Mouse (Mus musculus) limb, embryonic 14.5 days (tissue): ENCODE measurements around the gene Ufc1. TPM values are rescaled to one million over a fixed set of nuclear protein-coding genes. Genes with fewer than 3 reads are reported as not detected.

ENCODE experiments used
- ATAC-seq: fragments of 200-750 bp; cut with Nextera tagmentation; 2 replicates; pipeline ENCODE4 v1.8.0; 2017; ENCODE audit warnings: low read depth, moderate number of reproducible peaks, moderate TSS enrichment; ENCODE audit not compliant: low FRiP score
- DNase-seq: peaks from one replicate; pipeline ENCODE4 v3.0.0-alpha.2; 2015; ENCODE audit warnings: low spot score
- H3K27ac ChIP-seq: fragments of 300-500 bp; sonication (generic); replicated peaks from 2 replicates; pipeline ENCODE4 v1.5.1; 2014; ENCODE audit warnings: low read depth, mild to moderate bottlenecking, low read length, moderate library complexity, mixed read lengths
- H3K27me3 ChIP-seq: fragments of 300-500 bp; sonication (generic); 2 replicates; pipeline ENCODE4 v1.6.1; 2014; ENCODE audit warnings: low read length, mixed read lengths; ENCODE audit not compliant: control insufficient read depth, insufficient read depth
- H3K36me3 ChIP-seq: fragments of 300-500 bp; sonication (generic); 2 replicates; pipeline ENCODE4 v1.6.1; 2014; ENCODE audit warnings: mild to moderate bottlenecking, low read length, moderate library complexity, mixed read lengths; ENCODE audit not compliant: control insufficient read depth, insufficient read depth
- H3K4me1 ChIP-seq: fragments of 300-500 bp; sonication (generic); 2 replicates; pipeline ENCODE4 v1.6.1; 2014; ENCODE audit warnings: antibody characterized with exemption, low read length, mixed read lengths; ENCODE audit not compliant: control insufficient read depth, insufficient read depth
- H3K4me2 ChIP-seq: fragments of 300-500 bp; sonication (generic); replicated peaks from 2 replicates; pipeline ENCODE4 v1.6.1; 2014; ENCODE audit warnings: low read depth, mild to moderate bottlenecking, low read length, moderate library complexity; ENCODE audit not compliant: severe bottlenecking
- H3K4me3 ChIP-seq: fragments of 300-500 bp; sonication (generic); replicated peaks from 2 replicates; pipeline ENCODE4 v1.5.1; 2014; ENCODE audit warnings: low read length
- H3K9ac ChIP-seq: fragments of 300-500 bp; sonication (generic); 2 replicates; pipeline ENCODE4 v1.6.1; 2014; ENCODE audit warnings: mild to moderate bottlenecking, low read depth, low read length, moderate library complexity; ENCODE audit not compliant: severe bottlenecking
- H3K9me3 ChIP-seq: fragments of 300-500 bp; sonication (generic); 2 replicates; pipeline ENCODE4 v1.6.1; 2016; ENCODE audit warnings: low read length; ENCODE audit not compliant: control insufficient read depth
- POLR2A ChIP-seq: fragments of 200-500 bp; IDR thresholded peaks from 2 replicates; pipeline ENCODE4 v1.8.0; 2012; ENCODE audit warnings: inconsistent platforms, mild to moderate bottlenecking, moderate library complexity, borderline replicate concordance; ENCODE audit not compliant: insufficient read depth, insufficient read length; ENCODE audit errors: extremely low read depth
- WGBS: fragments of 180-500 bp; shearing (Covaris S2); extraction: QIAGEN DNeasy Blood & Tissue Kit; methylation state at CpG from one replicate; pipeline ENCODE4 v1.1.7; 2014; 5-methylcytosine and 5-hydroxymethylcytosine counted together
- polyA plus RNA-seq, 2 experiments: library from polyadenylated mRNA; depleted of rRNA in 1 of 2; stranded (reverse) in 1 of 2; unstranded in 1 of 2; fragments of >200 nt; fragmentation: Nextera tagmentation in 1 of 2; extraction: Ambion mirVana in 1 of 2; gene quantifications; 2 replicates each; pipeline versions ENCODE4 v1.2.1 to v1.2.3; 2012 to 2014

Ufc1 gene
- polyA plus RNA-seq, 2 experiments = 60.9 to 133 TPM

DNA sequence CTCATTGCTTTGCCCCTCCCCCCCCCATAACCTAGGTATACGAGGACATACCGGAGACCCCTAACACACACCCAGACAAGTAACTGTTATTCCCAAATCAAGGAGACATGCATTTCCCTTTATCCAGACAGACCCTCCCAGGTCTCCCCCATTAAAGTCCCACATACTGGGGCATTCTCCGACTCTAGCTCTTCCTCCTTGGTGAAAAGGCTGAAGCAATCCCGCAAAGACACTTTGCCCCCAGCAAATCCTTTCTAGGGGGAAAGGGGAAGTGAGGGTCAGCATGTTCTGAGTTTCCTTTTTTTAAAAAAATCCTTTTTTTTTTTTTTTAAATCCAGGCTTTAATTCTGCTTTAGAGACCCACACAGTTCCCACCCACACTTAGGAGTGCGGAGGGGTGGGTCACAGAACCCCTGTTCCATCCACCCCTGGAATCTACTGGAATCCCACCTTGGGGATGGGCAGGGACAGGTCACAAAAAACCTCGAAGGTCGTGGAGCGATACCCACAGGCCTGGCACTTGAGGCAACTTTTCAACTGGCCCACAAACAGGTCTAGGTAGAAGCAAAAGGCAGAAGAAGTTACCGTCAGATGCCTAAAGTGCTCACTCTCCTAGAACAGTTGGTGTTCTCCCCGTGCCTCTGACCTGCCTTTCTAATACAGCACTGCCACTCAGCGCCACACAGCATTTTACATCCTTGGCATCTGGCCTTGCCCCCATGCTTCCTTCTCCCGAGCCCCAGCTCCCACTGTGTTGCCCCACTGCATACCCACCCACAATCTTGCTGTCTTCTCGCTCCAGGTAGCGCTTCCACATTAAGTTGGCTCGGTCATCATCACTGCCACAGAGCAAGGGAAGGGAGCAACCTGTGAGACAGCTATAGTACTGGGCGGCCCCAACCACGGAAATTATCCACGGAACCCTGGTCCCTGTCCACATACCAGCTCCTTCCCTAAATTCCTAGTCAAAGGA lies 11.3 kb downstream of the Ufc1 start:
- Histone ChIP-seq H3K4me2 (no peak overlapping the region), H3K36me3 (peaks cover 57% of the 10 kb centered on the region), H3K27me3 (no peaks in the 10 kb centered on the region), H3K9me3 (no peaks in the 10 kb centered on the region), H3K4me1 (peaks cover 18% of the 10 kb centered on the region), H3K9ac (no peak overlapping the region), H3K4me3 (no peak overlapping the region), H3K27ac (no peak overlapping the region)
- no peak for TF ChIP-seq POLR2A
- no peak for DNase-seq
- no peak for ATAC-seq
- 93% methylated on average over 18 of the region's 18 CpGs for WGBS

DNA sequence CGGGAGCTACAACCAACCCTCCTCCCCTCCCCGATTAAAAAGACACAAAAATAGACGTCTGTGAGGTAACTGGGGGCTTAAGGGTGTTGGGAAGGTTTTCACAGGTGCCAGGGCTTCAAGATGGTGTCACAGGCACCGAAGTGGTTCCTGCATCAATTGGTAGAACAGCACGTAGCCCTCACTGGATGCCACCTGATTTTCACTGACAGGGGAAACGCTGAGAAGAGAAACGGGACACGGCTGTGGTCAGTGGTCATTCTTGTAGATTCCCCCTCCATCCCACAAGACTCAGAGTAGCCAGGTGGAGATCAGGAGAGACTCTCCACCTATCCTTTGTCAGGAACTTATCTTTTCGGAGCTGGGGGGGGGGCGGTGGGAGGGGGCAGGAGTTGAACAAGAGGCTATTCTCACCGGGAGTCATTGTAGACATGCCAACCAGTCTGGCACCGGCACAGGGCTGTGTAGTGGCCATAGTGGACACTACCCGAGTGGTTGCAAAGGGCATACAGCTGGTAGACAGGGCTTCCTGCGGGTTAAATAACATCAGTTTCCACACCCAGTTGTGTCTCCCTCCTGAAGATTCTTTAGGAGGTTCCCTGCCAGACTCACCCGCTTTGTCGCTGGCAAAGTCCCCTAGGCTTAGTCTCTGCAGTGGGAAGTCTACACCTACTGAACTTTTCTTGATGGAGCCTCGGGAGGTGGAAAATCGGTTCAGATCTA lies 12.6 kb downstream of the Ufc1 start:
- ATAC-seq = no peak
- Histone ChIP-seq H3K4me2 (peak overlapping the region; percentile 75; the same call in 1 of the 2 replicates), H3K4me3 (no peak overlapping the region), H3K9ac (no peak overlapping the region), H3K27ac (peak overlapping the region; percentile 87; the same call in 1 of the 2 replicates), H3K36me3 (peaks cover 65% of the 10 kb centered on the region), H3K4me1 (peaks cover 15% of the 10 kb centered on the region), H3K27me3 (no peaks in the 10 kb centered on the region), H3K9me3 (no peaks in the 10 kb centered on the region)
- 79% methylated on average over 18 of the region's 18 CpGs for WGBS
- DNase-seq = no peak
- TF ChIP-seq POLR2A = no peak

DNA sequence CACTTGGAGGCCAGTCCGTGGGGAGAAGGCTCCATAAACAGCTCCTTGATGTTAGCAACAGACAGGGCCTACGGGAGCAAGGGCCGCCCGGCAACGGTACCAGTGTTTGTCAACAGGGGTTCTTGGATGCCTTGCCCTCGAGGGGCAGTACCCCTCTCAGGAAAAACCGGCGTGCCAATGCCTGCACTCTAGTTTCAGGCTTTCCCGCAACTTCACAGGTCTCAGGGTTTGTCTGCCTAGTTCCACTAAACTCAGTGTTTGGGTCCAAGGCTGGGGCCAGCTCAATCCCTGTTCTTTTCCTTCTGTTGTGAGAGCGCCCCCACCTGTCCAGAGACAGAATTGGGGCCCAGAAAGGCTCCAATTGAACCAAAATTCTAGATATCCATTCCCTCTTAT lies 13.3 kb downstream of the Ufc1 start:
- Histone ChIP-seq H3K4me2 (peak overlapping the region; percentile 75), H3K27me3 (no peaks in the 10 kb centered on the region), H3K9ac (peak overlapping the region; percentile 62), H3K4me3 (peak overlapping the region; percentile 55), H3K27ac (peak overlapping the region; percentile 87), H3K4me1 (peaks cover 12% of the 10 kb centered on the region), H3K36me3 (peaks cover 71% of the 10 kb centered on the region), H3K9me3 (no peaks in the 10 kb centered on the region)
- no peak for TF ChIP-seq POLR2A
- peak; percentile 48 for ATAC-seq
- WGBS = 1% methylated on average over 10 of the region's 10 CpGs
- DNase-seq = peak; percentile 81

DNA sequence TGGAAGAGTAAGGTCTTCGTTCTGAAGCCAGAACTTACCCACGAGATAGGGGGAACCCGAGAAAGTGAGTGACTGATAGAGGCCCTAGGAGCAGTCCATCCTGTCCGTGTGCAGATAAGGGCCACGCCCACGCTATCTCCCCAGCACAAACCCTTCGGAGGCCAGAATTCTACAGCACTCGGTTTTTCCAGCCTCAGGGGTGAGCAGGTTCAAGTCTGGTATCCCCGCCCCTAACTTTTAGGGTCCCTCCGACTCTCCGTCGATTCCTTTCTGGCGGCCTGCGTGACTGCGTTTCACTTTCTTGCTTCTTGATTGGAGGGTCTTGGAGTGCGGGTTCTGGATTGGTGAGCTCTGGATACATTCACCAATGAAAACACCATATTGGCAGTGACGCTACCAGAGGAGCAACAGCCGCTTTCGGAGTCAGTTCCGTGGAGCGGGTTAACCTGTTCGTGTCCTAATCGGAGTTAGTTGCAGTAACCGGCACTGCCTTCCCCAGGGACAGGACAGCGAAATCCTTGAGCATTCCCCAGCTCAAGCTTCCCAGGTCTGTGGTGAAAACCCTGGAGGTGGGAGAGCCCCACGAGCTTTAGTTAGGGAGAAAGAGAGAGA lies 13.8 kb downstream of the Ufc1 start, which contains the start of gene Ppox:
Ppox (minus strand) TSS at position 271 of the 612 bp plus-strand sequence.
- TF ChIP-seq POLR2A = no peak
- Histone ChIP-seq H3K27ac (peak within 1 kb of the TSS; percentile 87), H3K9me3 (no peaks in the 10 kb centered on the region), H3K4me1 (peaks cover 8% of the 10 kb centered on the region), H3K9ac (peak within 1 kb of the TSS; percentile 63), H3K27me3 (no peaks in the 10 kb centered on the region), H3K36me3 (peaks cover 71% of the 10 kb centered on the region), H3K4me3 (peak within 1 kb of the TSS; percentile 55), H3K4me2 (peak within 1 kb of the TSS; percentile 76)
- DNase-seq (peak; percentile 98), ATAC-seq (peak; percentile 98)
- 0% methylated on average over 26 of the region's 26 CpGs for WGBS
